Mouse (Mus musculus) urinary bladder, postnatal 4 days (tissue): ENCODE data around the gene A830031A19Rik.

Source experiments
- DNase-seq, 2 experiments: peaks; one replicate each; pipeline ENCODE4 v3.0.0; 2021 to 2022; ENCODE audit warnings: low spot score in 2 of 2

The A830031A19Rik gene

DNA sequence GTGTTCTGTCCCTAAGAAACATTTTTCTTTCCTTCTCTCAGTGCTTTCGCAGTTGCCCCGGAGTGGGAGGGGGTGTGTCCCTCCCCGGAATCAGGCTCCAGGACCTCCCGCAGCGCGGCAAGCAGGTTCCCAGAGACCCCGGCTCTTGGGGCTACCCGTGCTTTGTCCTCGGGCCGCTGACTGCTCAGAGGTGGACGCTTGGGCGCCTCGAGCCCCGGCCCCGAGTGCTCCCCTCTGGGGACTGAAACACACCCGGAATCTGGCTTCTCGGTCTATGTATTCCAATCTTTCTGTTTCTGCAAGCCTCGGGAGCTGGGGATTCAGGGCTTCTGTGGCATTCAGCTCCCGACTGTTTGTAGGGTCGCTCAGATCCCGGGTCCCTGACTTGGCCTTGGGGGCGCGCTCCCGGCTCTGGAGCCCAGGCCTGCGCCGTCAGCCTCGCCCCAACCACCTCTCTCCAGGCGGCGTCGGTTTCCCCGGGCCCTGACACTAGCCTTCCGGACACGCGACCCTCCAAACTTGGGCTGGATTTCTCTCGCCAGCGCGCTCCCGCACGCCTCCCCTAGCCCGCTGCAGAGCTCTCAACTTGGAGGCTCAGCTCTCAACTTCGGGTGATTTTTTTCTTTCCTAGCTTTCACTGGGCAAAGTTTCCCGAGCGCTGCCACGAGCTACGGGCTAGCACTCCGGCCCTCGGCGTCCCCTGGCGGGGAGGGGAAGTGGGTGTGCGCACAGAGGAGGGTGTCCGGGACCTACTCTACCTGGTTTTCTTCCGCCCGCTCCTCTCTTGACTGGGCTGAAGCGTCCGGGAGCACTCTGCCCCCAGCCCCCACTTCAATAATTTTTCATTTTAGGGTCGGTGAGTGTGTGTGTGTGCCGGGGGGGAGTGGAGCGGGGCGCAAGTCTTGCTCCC, 2.2 kb upstream of the A830031A19Rik start:
- no peak for DNase-seq

GRCm38 (mm10) chr11:24076127-24076650, 1.3 kb upstream of the A830031A19Rik start:
- peak; percentile 44 to 66 for DNase-seq

DNA sequence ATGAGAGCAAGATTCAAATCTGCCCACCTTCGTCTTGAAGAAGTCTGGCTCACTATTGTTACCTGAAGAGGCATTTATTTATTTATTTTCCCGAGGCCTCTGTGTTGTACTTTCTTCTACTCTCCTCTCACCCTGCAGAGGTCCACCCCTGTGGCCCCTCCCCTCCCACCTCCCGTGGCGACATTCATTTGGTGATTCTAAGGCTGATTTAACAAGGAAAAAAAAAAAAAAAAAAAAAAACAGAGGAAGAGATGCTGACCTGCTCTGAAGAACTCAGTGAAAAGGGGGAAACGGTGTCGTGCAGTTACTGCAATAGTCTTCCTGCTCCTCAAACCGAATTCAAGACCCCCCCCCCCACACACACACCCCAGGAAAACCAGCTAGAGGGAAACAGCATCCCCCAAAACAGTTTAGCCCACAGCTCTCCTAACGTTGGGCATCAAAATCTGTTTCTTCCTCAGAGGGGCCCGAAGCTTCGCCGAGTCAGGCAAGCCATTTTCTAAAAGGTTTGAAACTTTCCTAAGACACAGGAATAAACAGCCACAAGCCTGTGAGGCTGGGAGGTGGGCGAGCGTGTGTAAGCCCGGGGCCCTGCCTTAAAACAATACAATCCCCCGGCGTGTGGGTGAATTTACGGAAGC, 752 bp upstream of the A830031A19Rik start:
- no peak for DNase-seq

DNA sequence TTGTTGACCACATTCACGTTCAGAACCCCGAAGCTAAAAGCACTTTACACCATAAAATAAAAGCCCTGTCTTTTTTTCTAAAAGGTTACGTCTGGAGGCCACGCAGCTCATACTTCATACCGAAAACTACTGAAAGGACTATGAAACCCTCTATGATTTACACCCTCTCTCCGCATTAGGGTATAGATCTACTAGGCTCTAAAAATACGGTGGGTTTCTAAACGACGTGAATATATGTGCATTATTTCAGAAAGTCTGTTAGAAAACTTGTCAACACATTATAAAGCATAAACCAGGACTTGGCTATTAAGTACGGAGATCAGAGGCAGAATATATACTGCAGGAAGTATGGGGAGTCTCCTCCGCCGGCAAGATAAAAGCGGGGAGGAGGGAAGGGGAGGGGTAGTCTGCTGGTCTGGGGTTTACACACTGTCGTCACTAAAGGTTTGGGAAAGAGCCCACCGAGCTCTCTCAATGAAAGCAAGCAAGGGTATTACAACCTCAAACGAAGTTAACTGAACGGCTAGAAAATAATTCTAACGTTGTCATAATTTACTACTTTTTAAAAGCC, 748 bp downstream of the A830031A19Rik start:
- no peak for DNase-seq

DNA sequence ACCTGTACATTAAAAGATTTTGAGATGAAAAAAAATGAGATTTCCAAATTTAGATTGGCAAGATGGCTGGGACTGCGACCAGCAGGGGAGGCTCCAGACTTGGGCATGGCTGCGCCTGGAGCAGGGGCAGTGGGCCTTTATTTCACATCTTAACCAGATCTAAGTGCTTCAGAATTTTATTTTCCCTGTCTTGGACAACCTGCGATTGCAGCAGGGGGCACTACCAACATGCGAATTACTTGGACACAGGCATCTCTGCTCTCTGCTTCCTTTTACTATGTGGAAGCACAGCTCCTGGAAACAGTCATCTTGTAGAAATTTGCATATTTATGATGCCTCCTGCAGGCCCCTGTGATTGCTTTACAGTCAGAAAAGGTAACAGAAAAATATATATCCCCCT, 9.5 kb downstream of the A830031A19Rik start:
- DNase-seq = no peak

- DNase-seq = no peak
These were observed 10.6 kb downstream of the A830031A19Rik start for GRCm38 (mm10) chr11:24064221-24064620.

GRCm38 (mm10) chr11:24062495-24063096, 12.3 kb downstream of the A830031A19Rik start:
- no peak for DNase-seq

DNA sequence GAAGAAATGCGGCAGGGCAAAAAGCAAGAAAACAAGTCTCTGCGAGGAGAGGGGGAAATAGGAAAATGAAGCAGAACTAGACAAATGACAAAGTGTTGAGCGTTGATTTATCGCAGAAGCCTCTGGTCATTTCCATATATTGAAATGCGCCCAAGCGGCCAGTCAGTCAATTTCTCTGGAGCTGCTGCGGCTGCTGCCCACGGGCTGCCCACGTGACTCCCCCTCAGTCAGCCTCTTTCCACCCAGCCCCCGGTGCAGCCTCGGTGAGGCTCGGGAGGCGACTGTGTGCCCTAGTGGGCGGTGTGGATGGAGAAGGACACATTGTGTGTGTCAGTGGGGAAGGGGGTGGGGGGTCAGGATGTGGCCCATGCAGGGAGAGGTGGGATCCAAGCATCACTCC, 13.0 kb downstream of the A830031A19Rik start:
- no peak for DNase-seq

- DNase-seq = no peak
These were observed 14.4 kb downstream of the A830031A19Rik start for GRCm38 (mm10) chr11:24060428-24060827.

- DNase-seq = no peak
These were observed 15.7 kb downstream of the A830031A19Rik start for GRCm38 (mm10) chr11:24059137-24059536.

GRCm38 (mm10) chr11:24052882-24053281, 22.0 kb downstream of the A830031A19Rik start:
- DNase-seq = no peak

GRCm38 (mm10) chr11:24050032-24050757, 24.7 kb downstream of the A830031A19Rik start:
- no peak for DNase-seq

GRCm38 (mm10) chr11:24049226-24050031, 25.4 kb downstream of the A830031A19Rik start:
- DNase-seq = peak; percentile 58 to 85

DNA sequence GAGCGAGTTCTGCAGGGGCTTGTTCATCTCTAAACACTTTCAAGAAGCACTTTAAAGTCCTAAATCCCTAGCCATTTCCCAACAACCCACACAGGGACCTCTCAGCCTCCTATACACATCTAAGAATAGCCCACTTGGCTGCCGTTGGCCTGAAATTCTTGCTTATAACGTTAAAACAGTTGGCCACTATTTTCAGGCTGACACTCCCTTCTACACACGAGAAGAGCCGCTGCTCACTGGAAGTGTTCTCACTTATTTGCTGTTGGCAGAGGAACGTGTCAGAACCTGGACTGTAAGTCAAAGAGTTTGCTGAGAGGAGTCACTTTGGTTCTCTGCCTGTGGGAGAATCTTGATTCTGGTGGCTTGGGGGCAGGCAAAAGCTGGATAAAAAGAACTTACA, 30.8 kb downstream of the A830031A19Rik start:
- DNase-seq = no peak

DNA sequence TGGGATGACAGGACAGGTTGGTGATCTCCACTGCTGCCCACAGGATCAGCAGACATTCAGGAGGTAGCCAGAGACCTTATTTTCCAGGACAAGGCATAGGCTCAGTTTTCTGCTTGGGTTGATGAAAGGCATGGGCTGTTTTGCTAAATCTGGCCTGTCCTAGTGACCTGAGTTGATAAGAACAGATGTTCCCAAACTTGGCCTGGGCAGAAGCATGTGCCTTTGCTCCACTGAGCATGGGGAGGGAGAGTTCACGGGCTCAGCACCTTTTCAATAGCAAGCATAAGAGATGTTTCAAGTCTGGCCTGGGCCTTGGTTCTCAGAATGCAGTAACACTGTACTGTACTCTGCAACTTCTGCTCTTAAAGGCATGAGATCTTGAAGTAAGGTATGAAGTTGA, 54.1 kb downstream of the A830031A19Rik start:
- no peak for DNase-seq

GRCm38 (mm10) chr11:24018783-24019182, 56.1 kb downstream of the A830031A19Rik start:
- no peak for DNase-seq

DNA sequence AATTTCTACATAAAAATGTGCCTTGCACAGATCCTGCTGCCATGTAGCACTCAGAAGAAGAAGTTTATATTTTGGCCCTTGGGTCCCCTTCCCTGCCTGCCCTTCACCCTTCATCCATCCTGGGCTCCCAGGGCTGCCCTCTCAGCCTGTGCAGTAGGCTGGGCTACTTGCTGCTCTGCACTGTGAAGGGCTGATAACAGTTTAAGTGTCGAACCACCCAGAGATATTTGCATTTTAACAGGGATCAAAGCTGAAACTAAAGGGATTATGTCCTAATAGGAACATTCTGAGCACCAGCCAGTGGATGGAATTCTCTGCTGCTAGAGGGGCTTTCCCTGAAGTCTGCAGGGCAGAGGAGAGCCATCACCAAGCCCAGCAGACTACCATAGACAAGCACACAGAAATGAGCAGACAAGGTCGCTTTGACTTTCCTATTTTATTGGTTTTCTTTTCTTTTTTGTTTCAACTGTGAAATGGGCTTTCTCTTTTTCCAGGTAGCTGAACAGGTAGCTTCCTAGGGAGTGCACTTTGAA, 58.1 kb downstream of the A830031A19Rik start:
- DNase-seq = no peak

DNA sequence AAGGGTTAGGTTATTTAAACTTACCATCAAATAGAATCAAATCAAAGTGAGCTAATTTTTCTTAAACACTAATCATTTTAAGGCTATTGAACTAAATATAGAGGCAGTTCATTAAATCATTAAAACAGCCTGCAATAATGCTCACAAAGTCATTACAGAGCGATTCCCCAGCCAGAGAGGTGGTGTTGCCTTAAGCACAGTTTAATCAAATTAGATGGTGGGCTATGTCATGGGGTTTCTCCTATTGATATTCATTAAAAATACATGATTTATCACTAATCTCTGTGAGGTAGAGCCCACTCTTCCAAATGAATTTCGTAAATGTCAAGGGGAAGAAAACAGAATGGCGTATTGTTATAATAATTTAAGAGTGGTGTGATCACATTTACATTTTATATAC, 58.8 kb downstream of the A830031A19Rik start:
- DNase-seq = no peak

- no peak for DNase-seq
These were observed 60.2 kb downstream of the A830031A19Rik start for GRCm38 (mm10) chr11:24014642-24015041.

DNA sequence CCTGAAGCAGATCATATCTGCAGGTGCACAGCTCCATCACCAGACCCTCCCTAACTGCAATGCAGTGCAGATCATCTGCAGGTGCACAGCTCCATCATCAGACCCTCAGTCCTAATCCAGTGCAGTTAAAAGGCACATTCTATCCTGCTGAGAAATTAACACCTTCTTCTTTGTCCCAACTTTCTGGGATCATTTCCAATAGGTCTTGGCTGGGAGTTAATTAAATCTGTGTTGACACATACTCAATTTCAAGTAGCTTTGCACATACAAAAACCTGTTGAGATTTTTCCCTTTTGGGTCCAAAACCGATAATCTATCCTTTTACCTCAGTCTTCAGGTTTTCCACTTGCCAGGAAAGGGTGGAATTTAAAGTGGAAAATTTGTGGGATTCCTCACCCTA, 62.6 kb downstream of the A830031A19Rik start:
- no peak for DNase-seq
